Mouse (Mus musculus): ENCODE measurements around the gene Ywhah.

DNA sequence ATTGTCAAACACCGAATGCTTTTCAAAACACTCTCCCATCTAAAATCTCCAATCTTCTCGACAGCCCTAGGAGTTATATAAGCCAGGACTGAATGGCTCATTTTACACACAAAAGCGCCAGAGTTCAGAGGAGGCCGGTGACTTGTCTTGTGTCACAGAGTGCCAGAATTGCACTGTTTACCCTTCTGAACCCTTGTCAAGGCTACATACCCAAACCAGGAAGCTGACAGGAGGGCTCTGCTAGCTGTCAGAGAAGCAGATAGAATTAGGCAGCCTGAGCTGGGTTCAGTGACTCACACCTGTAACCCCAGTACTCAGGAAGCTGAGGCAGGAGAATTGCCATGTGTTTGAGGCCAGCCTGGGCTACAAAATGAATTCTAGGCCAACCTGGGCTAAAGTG, 11.2 kb upstream of the Ywhah start:
- TF ChIP-seq CTCF (IDR thresholded peaks at IDR 0.05; ENCODE audit: extremely low read depth, insufficient read depth, low read length): no peak
- TF ChIP-seq POLR2A (IDR thresholded peaks at IDR 0.05; ENCODE audit: extremely low read depth, insufficient read depth, low read length): no peak

Measured in cortical plate, adult 2 months (tissue).